Mouse (Mus musculus) stomach, embryonic 14.5 days (tissue): ENCODE measurements around the gene Sparc. TPM values are rescaled to one million over a fixed set of nuclear protein-coding genes. Genes with fewer than 3 reads are reported as not detected.
"Not testable (repeated sequence)": the region's sequence is repeated elsewhere in the genome, so short reads cannot be mapped to it uniquely, and the experiment has no call there.

Experiments
- ATAC-seq: fragments of 200-750 bp; cut with Nextera tagmentation; 2 replicates; pipeline ENCODE4 v1.8.0; 2017; ENCODE audit warnings: low read depth, moderate TSS enrichment; ENCODE audit not compliant: insufficient number of reproducible peaks, insufficient read depth, low FRiP score
- H3K27ac ChIP-seq: fragments of 300-500 bp; sonication (generic); 2 replicates; pipeline ENCODE4 v1.5.1; 2014; ENCODE audit warnings: mild to moderate bottlenecking, low read length, moderate library complexity, mixed read lengths
- H3K27me3 ChIP-seq: fragments of 300-500 bp; sonication (generic); 2 replicates; pipeline ENCODE4 v1.6.1; 2014; ENCODE audit warnings: low read length, control low read depth, mixed read lengths; ENCODE audit not compliant: control insufficient read depth, insufficient read depth
- H3K36me3 ChIP-seq: fragments of 300-500 bp; sonication (generic); 2 replicates; pipeline ENCODE4 v1.6.1; 2014; ENCODE audit warnings: mild to moderate bottlenecking, control low read depth, low read length, moderate library complexity, mixed read lengths; ENCODE audit not compliant: control insufficient read depth, insufficient read depth
- H3K4me1 ChIP-seq: fragments of 300-500 bp; sonication (generic); 2 replicates; pipeline ENCODE4 v1.6.1; 2014; ENCODE audit warnings: low read length, control low read depth, mixed read lengths; ENCODE audit not compliant: control insufficient read depth, insufficient read depth
- H3K4me2 ChIP-seq: fragments of 300-500 bp; sonication (generic); replicated peaks from 2 replicates; pipeline ENCODE4 v1.6.1; 2014; ENCODE audit warnings: low read depth, low read length, control low read depth
- H3K4me3 ChIP-seq: fragments of 300-500 bp; sonication (generic); 2 replicates; pipeline ENCODE4 v1.5.1; 2014; ENCODE audit warnings: low read depth, low read length, control low read depth
- H3K9ac ChIP-seq: fragments of 300-500 bp; sonication (generic); replicated peaks from 2 replicates; pipeline ENCODE4 v1.6.1; 2014; ENCODE audit warnings: low read depth, mild to moderate bottlenecking, control low read depth, low read length, moderate library complexity, mixed read lengths
- H3K9me3 ChIP-seq: fragments of 300-500 bp; sonication (generic); 2 replicates; pipeline ENCODE4 v1.6.1; 2016; ENCODE audit warnings: low read depth, low read length, control low read depth; ENCODE audit not compliant: control insufficient read depth
- WGBS: fragments of 180-500 bp; shearing (Covaris S2); extraction: QIAGEN DNeasy Blood & Tissue Kit; methylation state at CpG from one replicate; pipeline ENCODE4 v1.1.7; 2014; 5-methylcytosine and 5-hydroxymethylcytosine counted together
- polyA plus RNA-seq: library from polyadenylated mRNA; unstranded; fragments of >200 nt; fragmentation: Nextera tagmentation; extraction: Ambion mirVana; gene quantifications from 2 replicates; pipeline ENCODE4 v1.2.1, GENCODE M21; 2014

Sparc gene
- polyA plus RNA-seq, 1 experiment from 2014 or later, result 1,638 TPM

DNA sequence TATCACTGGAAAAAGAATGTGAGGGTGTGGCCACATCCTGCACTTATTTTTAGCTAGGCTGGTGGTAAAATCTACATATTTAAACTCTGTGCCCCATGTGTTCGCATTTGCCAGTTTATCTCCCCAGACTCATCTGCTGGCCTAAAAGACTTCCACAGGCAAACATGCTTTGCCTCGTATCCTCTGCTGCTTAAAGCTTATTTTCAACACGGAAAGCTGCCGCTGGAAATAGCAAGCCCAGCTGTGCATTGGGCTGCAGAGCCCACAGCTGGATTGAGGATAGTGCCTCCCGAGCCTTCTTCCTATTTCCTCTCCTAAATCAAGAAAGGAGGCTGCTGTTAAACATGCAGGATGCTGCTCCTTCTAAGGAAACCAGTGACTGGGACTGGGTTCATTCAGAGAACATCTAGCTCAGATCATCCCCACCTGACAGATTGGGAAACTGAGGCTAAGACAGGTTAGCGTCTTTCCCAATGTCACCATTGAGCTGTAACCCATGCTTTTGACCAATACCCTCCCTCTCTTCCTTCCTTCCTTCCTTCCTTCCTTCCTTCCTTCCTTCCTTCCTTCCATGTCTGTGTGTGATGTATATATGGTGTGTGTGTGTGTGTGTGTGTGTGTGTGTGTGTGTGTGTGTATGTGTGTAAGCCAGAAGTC is 6.2 kb downstream of the Sparc start:
- no peak for ATAC-seq
- Histone ChIP-seq H3K4me2 (peak overlapping the region; percentile 63), H3K4me3 (peak overlapping the region; percentile 71; the same call in 1 of the 2 replicates), H3K4me1 (peaks cover 45% of the 10 kb centered on the region), H3K9me3 (no peaks in the 10 kb centered on the region), H3K36me3 (peaks cover 4% of the 10 kb centered on the region; the same call in 1 of the 2 replicates), H3K27me3 (no peaks in the 10 kb centered on the region), H3K9ac (no peak overlapping the region; the same call in 1 of the 2 replicates), H3K27ac (peak overlapping the region; percentile 73; the same call in 1 of the 2 replicates)
- WGBS, result 50% methylated on average over 6 of the region's 6 CpGs

DNA sequence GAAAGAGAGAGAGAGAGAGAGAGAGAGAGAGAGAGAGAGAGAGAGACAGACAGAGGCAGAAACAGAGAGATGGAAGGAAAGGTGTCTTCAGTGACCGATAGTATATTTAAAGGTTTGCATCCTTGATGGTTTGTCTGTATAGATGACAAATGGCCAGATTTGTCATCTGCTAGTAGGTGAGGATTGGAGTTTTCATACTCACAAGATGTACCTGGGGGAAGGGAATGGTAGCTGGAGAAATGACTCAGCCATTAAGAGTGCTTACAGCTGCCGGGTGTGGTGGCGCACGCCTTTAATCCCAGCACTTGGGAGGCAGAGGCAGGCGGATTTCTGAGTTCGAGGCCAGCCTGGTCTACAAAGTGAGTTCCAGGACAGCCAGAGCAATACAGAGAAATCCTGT is 7.3 kb downstream of the Sparc start:
- H3K27me3 ChIP-seq, ATAC-seq, H3K9me3 ChIP-seq, H3K36me3 ChIP-seq, H3K4me3 ChIP-seq, H3K27ac ChIP-seq, H3K9ac ChIP-seq: not testable (repeated sequence)
- Histone ChIP-seq H3K4me1 (peaks cover 44% of the 10 kb centered on the region), H3K4me2 (peak overlapping the region; percentile 63; the same call in 1 of the 2 replicates)
- 75% methylated on average over 6 of the region's 6 CpGs for WGBS

DNA sequence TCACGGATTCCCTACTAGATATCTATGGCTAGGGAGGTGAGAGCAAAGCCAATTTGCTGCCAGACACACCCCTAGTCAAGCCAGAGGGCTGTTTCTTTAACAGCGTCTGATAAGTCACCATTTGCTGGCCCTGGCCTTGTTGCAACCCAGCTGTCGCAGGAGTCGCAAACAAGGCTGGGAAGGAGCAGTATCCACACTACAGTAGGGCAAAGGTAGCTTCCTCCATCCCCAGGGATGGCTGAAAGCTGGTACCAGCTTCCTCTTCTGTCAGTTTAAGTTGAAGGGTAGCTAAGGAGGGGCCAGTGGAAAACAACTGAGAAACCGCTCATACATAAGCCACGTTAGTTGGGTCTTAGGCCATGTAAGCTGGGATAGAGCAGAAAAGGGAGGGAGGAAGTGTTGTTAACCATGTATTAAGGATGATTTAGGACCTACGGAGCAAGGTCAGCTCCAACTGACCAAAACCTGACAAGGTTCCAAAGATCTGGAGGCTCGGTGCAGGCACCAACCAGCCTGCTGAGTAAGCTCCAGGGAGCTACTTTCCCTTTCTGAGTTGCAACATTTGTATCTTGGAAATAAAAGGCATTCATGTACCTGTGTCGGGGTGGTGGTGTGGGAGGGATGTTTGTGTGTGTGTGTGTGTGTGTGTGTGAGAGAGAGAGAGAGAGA is 7.8 kb downstream of the Sparc start:
- Histone ChIP-seq H3K9me3 (no peaks in the 10 kb centered on the region), H3K4me3 (peak overlapping the region; percentile 12; the same call in 1 of the 2 replicates), H3K4me1 (peaks cover 44% of the 10 kb centered on the region), H3K27me3 (no peaks in the 10 kb centered on the region), H3K27ac (peak overlapping the region; percentile 64; the same call in 1 of the 2 replicates), H3K36me3 (peaks cover 4% of the 10 kb centered on the region; the same call in 1 of the 2 replicates), H3K9ac (no peak overlapping the region), H3K4me2 (peak overlapping the region; percentile 29; the same call in 1 of the 2 replicates)
- 32% methylated on average over 9 of the region's 9 CpGs for WGBS
- no peak for ATAC-seq

DNA sequence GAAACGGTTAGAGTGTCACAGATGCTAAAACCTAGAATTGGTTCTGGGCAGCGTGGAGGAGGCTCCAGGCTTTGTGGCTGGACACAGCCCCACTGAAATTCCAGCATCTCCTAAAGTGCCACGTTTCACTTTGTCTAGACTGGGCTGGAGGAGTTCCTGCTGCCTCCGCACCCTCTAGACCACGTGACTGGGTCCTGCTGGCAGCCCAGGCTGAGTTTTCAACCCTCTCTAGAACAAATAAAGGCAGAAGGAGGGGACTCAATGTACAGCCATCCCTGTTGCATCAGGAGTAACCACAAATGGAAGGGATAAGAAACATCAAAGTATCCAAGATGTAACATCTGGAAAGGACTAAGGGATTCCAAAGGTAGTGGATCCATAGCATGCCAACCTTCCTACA is 8.7 kb downstream of the Sparc start:
- peaks cover 40% of the 10 kb centered on the region for H3K4me1 ChIP-seq
- peak overlapping the region; percentile 29; the same call in 1 of the 2 replicates for H3K4me2 ChIP-seq
- H3K9ac ChIP-seq, result no peak overlapping the region
- peaks cover 12% of the 10 kb centered on the region for H3K36me3 ChIP-seq
- H3K9me3 ChIP-seq, result no peaks in the 10 kb centered on the region
- no peak overlapping the region for H3K27ac ChIP-seq
- no peak overlapping the region for H3K4me3 ChIP-seq
- H3K27me3 ChIP-seq, result no peaks in the 10 kb centered on the region
- 60% methylated on average over 5 of the region's 5 CpGs for WGBS
- no peak for ATAC-seq

DNA sequence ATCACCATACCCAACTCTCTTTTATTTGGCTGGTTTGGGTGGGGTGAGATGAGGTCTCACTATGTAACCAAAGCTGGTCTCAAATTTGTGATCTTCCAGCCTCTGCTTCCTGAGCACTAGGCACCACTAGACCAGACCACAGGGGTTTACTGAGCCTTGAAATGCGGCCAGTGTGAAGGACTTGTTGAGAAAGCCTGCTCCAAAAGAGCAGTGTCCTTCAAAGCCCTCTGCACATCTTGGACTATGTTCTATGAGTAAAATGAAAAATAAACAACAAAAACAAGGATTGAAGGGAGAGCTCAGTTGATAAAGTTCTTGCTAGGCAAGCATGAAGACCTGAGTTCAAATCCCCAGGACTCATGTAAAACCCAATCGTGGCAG is 9.6 kb downstream of the Sparc start:
- Histone ChIP-seq H3K4me3 (no peak overlapping the region), H3K27me3 (no peaks in the 10 kb centered on the region), H3K36me3 (peaks cover 21% of the 10 kb centered on the region), H3K9me3 (no peaks in the 10 kb centered on the region), H3K9ac (no peak overlapping the region), H3K4me1 (peaks cover 40% of the 10 kb centered on the region), H3K4me2 (no peak overlapping the region), H3K27ac (no peak overlapping the region)
- 97% methylated on average over 2 of the region's 2 CpGs for WGBS
- no peak for ATAC-seq

DNA sequence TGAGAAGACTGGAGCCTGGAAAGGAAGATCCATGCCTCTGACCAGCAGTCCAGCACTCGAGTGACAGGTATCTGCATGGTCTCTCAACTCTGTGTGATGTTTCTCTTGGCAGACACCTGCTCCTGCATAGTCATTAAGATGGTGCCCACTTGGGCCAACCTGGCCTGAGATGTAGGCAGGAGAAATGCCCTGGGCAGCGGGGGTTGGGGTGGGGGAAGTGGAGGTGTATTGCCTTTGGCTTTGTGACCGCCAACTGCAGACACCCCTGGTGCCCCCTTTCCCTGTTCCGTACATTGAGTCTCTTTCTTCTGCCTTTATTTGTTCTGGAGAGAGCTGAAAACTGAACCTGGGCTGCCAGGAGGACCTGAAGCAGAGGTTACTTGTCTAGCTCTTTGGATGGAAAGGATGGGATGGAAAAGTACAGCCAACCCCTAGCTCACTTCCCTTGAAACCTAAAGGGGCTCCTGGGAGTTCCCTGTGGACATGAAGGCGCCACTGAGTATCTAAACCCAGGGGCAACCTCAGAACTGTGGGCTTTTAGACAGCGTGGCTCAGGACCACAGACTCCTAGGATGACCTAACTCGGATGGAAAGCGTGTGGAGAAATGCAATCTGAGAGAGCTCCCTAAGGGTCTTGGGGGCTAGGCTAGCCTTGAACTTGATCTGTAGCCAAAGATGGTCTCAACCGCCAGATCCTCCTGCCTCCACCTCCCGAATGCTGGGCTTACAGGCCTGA is 10.1 kb downstream of the Sparc start:
- peaks cover 40% of the 10 kb centered on the region for H3K4me1 ChIP-seq

DNA sequence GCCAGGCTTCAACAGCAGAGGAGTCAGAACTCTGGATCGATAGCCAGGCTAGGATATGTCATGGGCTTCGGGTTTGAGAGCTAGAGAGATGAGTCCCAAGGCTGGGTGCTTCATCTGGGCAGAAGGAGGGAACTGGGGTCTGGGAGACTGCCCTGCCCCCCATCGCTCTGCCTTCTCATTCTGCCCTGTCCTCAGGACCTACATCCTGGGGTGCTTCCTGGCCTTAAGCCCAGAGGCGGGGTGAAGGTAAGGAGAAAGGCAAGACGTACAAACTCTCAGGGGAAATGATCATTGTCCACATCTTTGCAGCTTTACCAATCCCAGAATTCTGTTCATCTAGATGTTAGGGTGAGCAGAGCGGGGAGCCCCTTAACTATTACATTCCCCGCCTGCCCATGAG is 10.9 kb downstream of the Sparc start:
- Histone ChIP-seq H3K36me3 (peaks cover 33% of the 10 kb centered on the region), H3K4me2 (no peak overlapping the region), H3K9ac (no peak overlapping the region), H3K9me3 (no peaks in the 10 kb centered on the region), H3K4me1 (peaks cover 40% of the 10 kb centered on the region), H3K27me3 (no peaks in the 10 kb centered on the region), H3K4me3 (no peak overlapping the region), H3K27ac (peak overlapping the region; percentile 44; the same call in 1 of the 2 replicates)
- ATAC-seq, result no peak
- WGBS, result 70% methylated on average over 7 of the region's 7 CpGs

More for the DNA sequence above, 10.1 kb downstream of the Sparc start:
- H3K4me3 ChIP-seq, result no peak overlapping the region
- no peak overlapping the region for H3K9ac ChIP-seq
- no peaks in the 10 kb centered on the region for H3K27me3 ChIP-seq
- H3K27ac ChIP-seq, result peak overlapping the region; percentile 24
- no peak overlapping the region for H3K4me2 ChIP-seq
- no peaks in the 10 kb centered on the region for H3K9me3 ChIP-seq
- H3K36me3 ChIP-seq, result peaks cover 26% of the 10 kb centered on the region
- ATAC-seq, result no peak
- WGBS, result 95% methylated on average over 10 of the region's 10 CpGs

DNA sequence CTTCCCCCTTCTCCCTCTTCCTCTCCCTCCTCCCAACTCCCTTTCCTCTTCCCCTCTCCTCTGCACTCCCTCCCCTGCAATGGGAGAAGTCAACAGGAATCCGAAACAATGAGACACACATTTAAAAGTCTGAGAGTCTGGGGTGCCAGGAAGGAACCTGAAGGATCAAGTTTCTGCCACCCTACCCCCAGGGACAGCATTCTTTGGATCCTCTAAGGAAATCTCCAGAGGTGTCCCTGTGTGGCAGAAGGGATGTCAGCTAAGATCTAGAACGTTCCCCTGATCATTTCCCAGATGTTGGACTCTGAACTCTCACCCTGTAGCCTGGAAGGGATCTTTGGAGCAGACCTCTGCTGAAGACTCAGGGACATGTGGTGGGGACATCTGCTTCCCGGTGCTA is 12.5 kb downstream of the Sparc start:
- no peak for ATAC-seq
- Histone ChIP-seq H3K36me3 (peaks cover 47% of the 10 kb centered on the region), H3K4me1 (peaks cover 30% of the 10 kb centered on the region), H3K27ac (peak overlapping the region; percentile 62; the same call in 1 of the 2 replicates), H3K27me3 (no peaks in the 10 kb centered on the region), H3K4me3 (no peak overlapping the region), H3K9ac (no peak overlapping the region), H3K9me3 (no peaks in the 10 kb centered on the region), H3K4me2 (no peak overlapping the region)
- WGBS, result 48% methylated on average over 3 of the region's 3 CpGs
